Mouse (Mus musculus) spleen, embryonic (tissue): ENCODE measurements around the gene C2cd2.

Experiments
- CTCF ChIA-PET: fragments of 350-600 bp; sonication (Branson Sonifier 250); formaldehyde crosslinking; loops from one replicate; lab custom pipeline; 2022; lab: Charles Lee

C2cd2 gene

DNA sequence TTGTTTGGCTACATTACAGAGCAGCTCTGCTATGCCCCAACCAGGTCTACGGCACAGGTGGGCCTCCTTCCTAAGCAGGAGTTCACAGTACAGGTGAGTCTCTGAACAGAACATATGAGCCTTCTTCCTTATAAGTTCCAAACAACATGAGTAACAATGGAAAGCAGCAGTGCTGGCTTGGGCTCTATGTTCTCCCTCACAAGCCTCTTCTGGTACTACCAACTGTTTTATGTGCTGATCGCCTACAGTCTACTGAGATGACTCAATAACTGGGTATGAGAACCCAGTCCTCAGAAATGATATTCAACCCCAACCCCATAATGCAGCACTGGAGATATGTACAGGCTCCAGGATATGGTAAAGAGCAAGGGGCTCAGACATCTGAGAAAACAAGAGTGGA is 148.3 kb downstream of the C2cd2 start:
- CTCF ChIA-PET = no interaction called here

- CTCF ChIA-PET = no interaction called here
Observed at GRCm38 (mm10) chr16:97808881-97809280, 153.5 kb downstream of the C2cd2 start.

- CTCF ChIA-PET = no interaction called here
Observed at GRCm38 (mm10) chr16:97805646-97806045, 156.8 kb downstream of the C2cd2 start.
